Mouse (Mus musculus): ENCODE results near the gene Klk1b9. TPM values are rescaled to one million over a fixed set of nuclear protein-coding genes. Genes with fewer than 3 reads are reported as not detected.
"Not testable (repeated sequence)": the region's sequence is repeated elsewhere in the genome, so short reads cannot be mapped to it uniquely, and the experiment has no call there.

The Klk1b9 gene
- total RNA-seq (2021) = not detected

- DNase-seq (ENCODE audit: extremely low spot score in 1 of 2, low spot score in 1 of 2) = not testable (repeated sequence)
These were observed at the start of gene Klk1b9 for GRCm38 (mm10) chr7:43975761-43976160. TSS of gene Klk1b9 (plus strand) at chr7:43976061.

DNA sequence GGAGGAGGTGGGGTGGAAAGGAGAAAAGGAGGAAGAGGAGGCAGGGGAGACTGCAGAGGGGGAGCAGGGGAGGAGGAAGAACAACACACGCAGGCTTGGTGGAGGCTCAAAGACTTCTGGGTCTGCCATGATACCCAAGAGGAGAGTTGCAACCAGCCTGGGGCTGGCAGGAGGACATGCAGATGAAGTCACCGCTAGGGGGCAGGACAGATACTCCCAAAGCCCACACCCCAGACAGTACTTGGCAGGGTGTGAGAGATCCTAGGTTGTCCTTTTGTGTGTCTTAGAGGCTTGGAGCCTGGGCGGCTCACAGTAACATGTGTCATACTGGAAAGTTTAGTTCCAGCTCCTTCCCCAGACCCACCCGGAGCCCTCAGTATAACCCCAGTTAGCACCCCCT, 47.3 kb upstream of the Klk1b9 start:
- DNase-seq (ENCODE audit: extremely low spot score in 1 of 2, low spot score in 1 of 2) = peak in 1 of 2 experiments; percentile 28

DNA sequence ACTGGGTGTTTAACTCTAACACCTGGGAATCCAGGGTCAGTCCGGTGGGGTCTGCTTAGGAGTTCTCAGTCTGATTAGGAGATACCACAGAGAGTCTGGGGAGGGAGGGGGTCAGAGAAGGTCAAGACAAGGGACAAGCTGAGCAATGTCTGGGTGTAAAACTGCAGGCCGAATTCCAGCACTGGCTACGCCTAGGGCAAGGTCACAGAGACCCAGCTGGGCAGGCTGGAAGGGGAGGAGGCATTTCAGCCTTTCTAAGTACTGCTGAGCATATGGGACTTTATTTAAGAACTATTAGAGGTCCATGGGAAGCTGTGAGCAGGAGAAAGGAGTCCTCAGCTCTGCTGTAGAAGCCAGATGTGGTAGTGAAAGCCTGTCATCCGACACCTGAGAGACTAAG, 43.5 kb upstream of the Klk1b9 start:
- DNase-seq (ENCODE audit: extremely low spot score in 1 of 2, low spot score in 1 of 2) = no peak

DNA sequence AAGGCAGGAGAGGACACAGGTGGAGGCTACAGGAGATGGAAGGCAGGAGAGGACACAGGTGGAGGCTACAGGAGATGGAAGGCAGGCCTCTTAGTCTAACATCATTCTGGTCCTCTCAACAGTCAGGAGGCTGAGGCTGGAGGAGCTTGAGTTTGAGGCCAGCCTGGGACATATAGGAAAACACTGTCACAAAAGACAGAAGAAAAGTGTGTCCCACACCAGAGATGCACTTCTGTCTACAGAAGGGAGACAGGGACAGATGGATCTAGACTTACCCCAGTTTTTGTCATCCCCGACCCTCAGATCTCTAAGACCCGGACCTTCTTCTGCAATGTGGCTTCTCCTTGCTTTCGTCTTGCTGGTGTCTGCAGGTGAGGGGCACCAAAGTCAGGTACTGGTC, 42.4 kb upstream of the Klk1b9 start, which contains the start of gene Klk15:
TSS of gene Klk15 (plus strand) at position 301 of the 400 bp plus-strand sequence.
- no peak for DNase-seq (ENCODE audit: extremely low spot score in 1 of 2, low spot score in 1 of 2)

DNA sequence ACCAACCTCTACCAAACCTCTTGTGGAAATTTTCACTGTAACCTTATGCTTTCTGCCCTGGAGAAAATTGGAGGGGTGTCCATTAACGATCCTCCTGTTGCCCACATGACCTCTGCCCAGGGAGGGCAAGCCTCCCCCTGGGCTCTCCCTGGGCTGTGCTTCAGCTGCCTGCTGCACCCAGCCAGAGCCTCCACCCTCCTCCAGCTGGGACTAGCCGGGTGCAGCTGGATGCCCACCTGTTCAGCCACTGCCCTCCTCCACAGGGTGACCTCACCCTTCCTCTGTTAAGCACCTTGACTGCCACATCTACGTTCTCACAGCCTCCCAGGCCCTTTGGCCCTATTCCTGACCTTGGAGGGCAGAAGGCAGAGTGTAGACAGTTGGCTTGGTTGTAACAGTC, 41.1 kb upstream of the Klk1b9 start:
- DNase-seq (ENCODE audit: extremely low spot score in 1 of 2, low spot score in 1 of 2) = no peak

GRCm38 (mm10) chr7:43936551-43936950, 39.3 kb upstream of the Klk1b9 start:
- no peak for DNase-seq (ENCODE audit: extremely low spot score in 1 of 2, low spot score in 1 of 2)

GRCm38 (mm10) chr7:43942293-43942692, 33.6 kb upstream of the Klk1b9 start:
- DNase-seq (ENCODE audit: extremely low spot score in 1 of 2, low spot score in 1 of 2) = not testable (repeated sequence)

DNA sequence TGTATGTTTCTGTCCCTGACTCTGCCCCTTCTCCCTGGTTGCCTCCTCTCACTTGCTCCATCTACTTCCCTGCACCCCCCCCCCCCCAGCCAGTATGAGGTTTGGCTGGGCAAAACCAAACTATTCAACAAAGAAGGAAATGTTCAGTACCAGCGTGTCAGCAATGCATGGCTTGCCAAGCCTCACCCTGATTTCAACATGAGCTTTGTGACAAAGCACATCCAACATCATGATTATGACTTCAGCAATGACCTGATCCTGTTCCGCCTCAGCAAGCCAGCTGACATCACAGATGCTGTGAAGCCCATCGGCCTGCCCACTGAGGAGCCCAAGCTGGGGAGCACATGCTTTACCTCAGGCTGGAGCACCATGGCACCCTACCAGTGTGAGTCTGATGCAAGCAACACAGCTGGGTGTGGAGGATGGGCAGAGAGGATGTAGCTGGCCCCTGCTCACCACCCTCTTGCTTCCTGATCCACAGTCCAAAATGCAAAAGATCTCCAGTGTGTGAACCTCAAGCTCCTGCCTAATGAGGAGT, 31.1 kb upstream of the Klk1b9 start:
- DNase-seq (ENCODE audit: extremely low spot score in 1 of 2, low spot score in 1 of 2) = no peak

DNA sequence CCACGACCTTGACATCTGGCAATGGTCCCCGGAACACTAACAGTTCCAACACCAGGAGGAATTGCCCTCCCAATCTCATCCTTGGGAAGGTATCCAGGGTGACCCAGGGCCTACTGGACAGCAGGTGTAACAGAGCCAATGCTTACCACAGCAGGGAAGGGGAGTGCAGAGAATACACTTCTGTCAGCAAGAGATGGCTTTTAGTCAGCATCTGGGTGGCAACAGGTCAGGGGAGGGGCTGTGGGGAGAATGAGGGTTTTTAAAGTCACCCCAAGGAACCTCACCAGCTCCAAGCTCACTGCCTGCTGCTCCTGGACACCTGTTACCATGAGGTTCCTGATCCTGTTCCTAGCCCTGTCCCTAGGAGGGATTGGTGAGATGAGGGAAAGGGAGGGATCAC, 25.5 kb upstream of the Klk1b9 start, which contains the start of gene Klk1b8:
TSS of gene Klk1b8 (plus strand) at position 301 of the 400 bp plus-strand sequence.
- no peak for DNase-seq (ENCODE audit: extremely low spot score in 1 of 2, low spot score in 1 of 2)

DNA sequence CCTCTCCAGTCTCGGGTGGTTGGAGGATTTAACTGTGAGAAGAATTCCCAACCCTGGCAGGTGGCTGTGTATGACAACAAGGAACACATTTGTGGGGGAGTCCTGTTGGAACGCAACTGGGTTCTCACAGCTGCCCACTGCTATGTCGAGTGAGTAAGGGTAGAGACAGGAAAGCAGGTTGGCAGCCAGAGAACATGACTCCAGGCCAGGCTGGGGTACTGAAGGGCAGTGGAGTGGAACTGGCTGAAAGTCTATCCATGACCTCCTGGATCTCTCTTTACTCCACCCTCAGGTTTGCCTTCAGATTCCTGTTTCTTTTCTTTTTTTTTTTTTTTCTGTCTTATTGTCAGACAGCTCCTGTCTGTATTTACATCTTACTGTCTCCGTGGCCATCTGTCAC, 23.2 kb upstream of the Klk1b9 start:
- peak in 1 of 2 experiments; percentile 14 for DNase-seq (ENCODE audit: extremely low spot score in 1 of 2, low spot score in 1 of 2)

DNA sequence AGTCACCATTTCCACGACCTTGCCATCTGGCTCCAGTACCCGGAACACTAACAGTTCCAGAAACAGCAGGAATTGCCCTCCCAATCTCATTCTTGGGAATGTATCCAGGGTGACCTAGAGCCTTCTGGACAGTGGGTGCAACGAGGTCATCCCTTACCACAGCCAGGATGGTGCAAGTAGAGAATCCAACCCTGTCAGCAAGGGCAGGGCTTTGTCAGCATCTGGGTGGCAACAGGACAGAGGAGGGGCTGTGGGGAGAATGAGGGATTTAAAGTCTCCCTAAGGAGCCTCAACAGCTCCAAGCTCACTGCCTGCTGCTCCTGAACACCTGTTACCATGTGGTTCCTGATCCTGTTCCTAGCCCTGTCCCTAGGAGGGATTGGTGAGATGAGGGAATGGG, 9.4 kb upstream of the Klk1b9 start, which contains the start of gene Klk1b1:
TSS of gene Klk1b1 (plus strand) at position 301 of the 400 bp plus-strand sequence.
- DNase-seq (ENCODE audit: extremely low spot score in 1 of 2, low spot score in 1 of 2) = no peak

- no peak for DNase-seq (ENCODE audit: extremely low spot score in 1 of 2, low spot score in 1 of 2)
These were observed 8.8 kb upstream of the Klk1b9 start for GRCm38 (mm10) chr7:43967058-43967457.

DNA sequence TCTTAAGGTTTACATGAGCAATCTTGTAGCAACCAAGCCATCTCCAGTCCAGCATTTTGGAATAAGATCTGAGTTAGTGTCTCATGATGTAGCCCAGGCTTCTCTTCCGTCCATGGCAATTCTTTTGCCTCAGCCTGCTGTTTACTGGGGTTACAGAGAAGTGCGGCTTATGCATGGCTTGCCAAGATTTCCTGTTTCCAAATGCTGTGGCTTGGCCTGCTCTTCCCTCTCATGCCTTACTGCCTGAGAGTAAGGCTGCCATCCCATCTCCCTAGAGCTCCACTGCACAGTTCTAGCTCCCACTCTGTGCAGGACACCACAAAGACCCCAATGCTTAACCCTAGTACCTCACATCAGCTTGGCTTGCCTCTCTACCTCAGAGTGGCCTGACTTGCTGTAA, 8.2 kb upstream of the Klk1b9 start:
- no peak for DNase-seq (ENCODE audit: extremely low spot score in 1 of 2, low spot score in 1 of 2)

- DNase-seq (ENCODE audit: extremely low spot score in 1 of 2, low spot score in 1 of 2) = no peak
These were observed 9.8 kb downstream of the Klk1b9 start for GRCm38 (mm10) chr7:43985657-43986056.

GRCm38 (mm10) chr7:43994821-43995220, 19.0 kb downstream of the Klk1b9 start:
- DNase-seq (ENCODE audit: extremely low spot score in 1 of 2, low spot score in 1 of 2) = not testable (repeated sequence)

- DNase-seq (ENCODE audit: extremely low spot score in 1 of 2, low spot score in 1 of 2) = not testable (repeated sequence)
These were observed 19.7 kb downstream of the Klk1b9 start, which contains the start of gene Klk1b11 for GRCm38 (mm10) chr7:43995577-43995976. TSS of gene Klk1b11 (plus strand) at chr7:43995877.

- DNase-seq (ENCODE audit: extremely low spot score in 1 of 2, low spot score in 1 of 2) = no peak
These were observed 29.0 kb downstream of the Klk1b9 start for GRCm38 (mm10) chr7:44004847-44005246.

DNA sequence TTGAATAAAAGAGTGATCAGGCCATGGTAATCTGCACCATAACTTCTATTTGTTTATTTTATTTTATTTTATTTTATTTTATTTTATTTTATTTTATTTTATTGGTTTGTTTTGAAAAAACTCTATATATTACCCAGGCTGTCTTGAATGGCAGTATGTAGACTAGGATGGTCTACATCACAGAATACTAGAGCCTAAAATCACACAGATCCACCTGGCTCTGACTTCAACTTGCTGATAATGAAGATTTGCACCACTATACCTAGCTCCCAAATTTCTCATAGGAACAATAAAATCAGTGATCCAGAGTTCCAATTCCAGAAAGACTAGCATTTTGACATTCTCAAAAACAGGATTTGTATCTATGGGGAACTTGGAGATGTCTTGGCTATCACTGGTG, 36.0 kb downstream of the Klk1b9 start, which contains the start of gene Klk1b26:
TSS of gene Klk1b26 (plus strand) at position 301 of the 400 bp plus-strand sequence.
- DNase-seq (ENCODE audit: extremely low spot score in 1 of 2, low spot score in 1 of 2) = not testable (repeated sequence)

GRCm38 (mm10) chr7:44014666-44015065, 38.8 kb downstream of the Klk1b9 start:
- peak in 1 of 2 experiments; percentile 3 for DNase-seq (ENCODE audit: extremely low spot score in 1 of 2, low spot score in 1 of 2)

GRCm38 (mm10) chr7:44015071-44015470, 39.2 kb downstream of the Klk1b9 start:
- no peak for DNase-seq (ENCODE audit: extremely low spot score in 1 of 2, low spot score in 1 of 2)

Data from layer of hippocampus, postnatal 25 days (tissue).